In genomic region chr11:49429641-49430040, GRCm38 (mm10) we compare ENCODE assay signal across 27 mouse cellular contexts. TPM values are rescaled to one million over a fixed set of nuclear protein-coding genes. Genes with fewer than 3 reads are reported as not detected.
A peak's percentile ranks its signal among the peaks of the same experiment; 100 is the strongest.
DNase-seq lines count a peak whose midpoint lies in the region; ATAC-seq and TF ChIP-seq lines count a peak whose summit lies in the region.
"Had no signal": no experiment of that assay in that cellular context is flagged by ENCODE, and none has a peak within 500 bp of the region (broad histone marks: within the 10 kb centered on the region; RNA-seq: fewer than 3 reads in every experiment).

No protein-coding gene starts in this region.

- H3K4me2 ChIP-seq in liver, embryonic 12.5 days: no peak overlapping the region
- H3K4me2 ChIP-seq in kidney, embryonic 16.5 days (replicated peaks; ENCODE audit: low read depth, low read length): no peak overlapping the region
- H3K4me2 ChIP-seq: embryonic facial prominence, embryonic 12.5 days; hindbrain, embryonic 13.5 days; limb, embryonic 13.5 days had no signal

- no peaks in the 10 kb centered on the region for H3K4me1 ChIP-seq in liver, adult 2 months (ENCODE audit: control insufficient read depth, insufficient read depth, low read length)
- H3K4me1 ChIP-seq in liver, embryonic 12.5 days: no peaks in the 10 kb centered on the region
- H3K4me1 ChIP-seq in kidney, embryonic 16.5 days (ENCODE audit: insufficient read depth, low read length): no peaks in the 10 kb centered on the region
- no peaks in the 10 kb centered on the region for H3K4me1 ChIP-seq in thymus, adult 2 months (replicated peaks; ENCODE audit: control insufficient read depth, insufficient read depth, low read length)
- H3K4me1 ChIP-seq: embryonic facial prominence, embryonic 12.5 days; hindbrain, embryonic 13.5 days; limb, embryonic 13.5 days; megakaryocyte, embryonic 14.5 days had no signal

- no peak overlapping the region for H3K27ac ChIP-seq in liver, adult 2 months (replicated peaks; ENCODE audit: insufficient read depth, low read depth, low read length)
- no peak overlapping the region for H3K27ac ChIP-seq in liver, embryonic 12.5 days
- no peak overlapping the region for H3K27ac ChIP-seq in kidney, embryonic 16.5 days (ENCODE audit: low read length)
- H3K27ac ChIP-seq in thymus, adult 2 months (ENCODE audit: control insufficient read depth, insufficient read depth, low read length): no peak overlapping the region
- H3K27ac ChIP-seq: embryonic facial prominence, embryonic 12.5 days; hindbrain, embryonic 13.5 days; kidney, postnatal 0 days; limb, embryonic 13.5 days had no signal

- WGBS in liver, adult 2 months: 76% methylated on average over 2 of the region's 2 CpGs
- WGBS in liver, embryonic 12.5 days (ENCODE audit: insufficient replicate concordance): 49% methylated on average over 2 of the region's 2 CpGs
- WGBS in kidney, embryonic 16.5 days: 91% methylated on average over 2 of the region's 2 CpGs
- 93% methylated on average over 2 of the region's 2 CpGs for WGBS in thymus, adult 2 months

- no peaks in the 10 kb centered on the region for H3K9me3 ChIP-seq in liver, embryonic 12.5 days (replicated peaks)
- no peaks in the 10 kb centered on the region for H3K9me3 ChIP-seq in kidney, embryonic 16.5 days (ENCODE audit: low read length)
- H3K9me3 ChIP-seq: embryonic facial prominence, embryonic 12.5 days; hindbrain, embryonic 13.5 days; limb, embryonic 13.5 days had no signal

- ATAC-seq in liver, embryonic 12.5 days: no peak
- ATAC-seq in kidney, embryonic 16.5 days (ENCODE audit: low FRiP score, low TSS enrichment): no peak
- ATAC-seq: intestine, embryonic 16.5 days; midbrain, embryonic 16.5 days had no signal

- TF ChIP-seq POLR2A in liver, adult 2 months (IDR thresholded peaks at IDR 0.05; ENCODE audit: extremely low read depth, insufficient read depth, low read length): no peak
- TF ChIP-seq POLR2A in brain, embryonic 14.5 days (IDR thresholded peaks at IDR 0.05; ENCODE audit: borderline replicate concordance, extremely low read depth, insufficient read depth, insufficient read length, poor library complexity, severe bottlenecking): no peak
- TF ChIP-seq POLR2A in thymus, adult 2 months (IDR thresholded peaks at IDR 0.05; ENCODE audit: control insufficient read depth, extremely low read depth, insufficient read depth, low read length, poor library complexity): no peak

- peak; percentile 49 to 63 for DNase-seq in cerebellum, postnatal 10 days
- DNase-seq in cerebellum, adult 9-11 months: no peak
- DNase-seq in liver, adult 2 months (ENCODE audit: extremely low read depth, low read depth, low spot score): peak; percentile 9
- peak; percentile 23 for DNase-seq in brain, embryonic 14.5 days (ENCODE audit: low read depth)
- DNase-seq in layer of hippocampus, postnatal 14 days (ENCODE audit: low spot score in 2 of 2): peak; percentile 17 to 26
- no peak for DNase-seq in thymus, adult 2 months
- DNase-seq: cerebellum, adult 11-12 months; gastrocnemius, postnatal 25 days; lung, postnatal 10 days; right cerebral cortex, postnatal 14 days; thymus, postnatal 36 days had no signal

- no peaks in the 10 kb centered on the region for H3K27me3 ChIP-seq in liver, adult 2 months (ENCODE audit: control insufficient read depth, insufficient read depth, low read length)
- H3K27me3 ChIP-seq in liver, embryonic 12.5 days (replicated peaks): no peaks in the 10 kb centered on the region
- H3K27me3 ChIP-seq in kidney, embryonic 16.5 days (ENCODE audit: insufficient read depth, low read length): no peaks in the 10 kb centered on the region
- H3K27me3 ChIP-seq in thymus, adult 2 months (ENCODE audit: control insufficient read depth, insufficient read depth, low read length): no peaks in the 10 kb centered on the region
- H3K27me3 ChIP-seq: embryonic facial prominence, embryonic 12.5 days; hindbrain, embryonic 13.5 days; limb, embryonic 13.5 days had no signal

- no peaks in the 10 kb centered on the region for H3K79me2 ChIP-seq in liver, adult 2 months (ENCODE audit: control insufficient read depth, insufficient read depth, low read length)

- H3K36me3 ChIP-seq in liver, adult 2 months (ENCODE audit: control insufficient read depth, insufficient read depth, low read length): no peaks in the 10 kb centered on the region
- H3K36me3 ChIP-seq in liver, embryonic 12.5 days: no peaks in the 10 kb centered on the region
- H3K36me3 ChIP-seq in kidney, embryonic 16.5 days (ENCODE audit: insufficient read depth, low read length): no peaks in the 10 kb centered on the region
- no peaks in the 10 kb centered on the region for H3K36me3 ChIP-seq in thymus, adult 2 months (ENCODE audit: control insufficient read depth, insufficient read depth, low read length)
- H3K36me3 ChIP-seq: embryonic facial prominence, embryonic 12.5 days; hindbrain, embryonic 13.5 days; limb, embryonic 13.5 days had no signal

- TF ChIP-seq CTCF in liver, adult 2 months (IDR thresholded peaks at IDR 0.05; ENCODE audit: low read depth, low read length): no peak
- TF ChIP-seq CTCF in brain, embryonic 14.5 days (IDR thresholded peaks at IDR 0.05; ENCODE audit: borderline replicate concordance, extremely low read depth, insufficient read depth, insufficient read length): no peak
- TF ChIP-seq CTCF in thymus, adult 2 months (IDR thresholded peaks at IDR 0.05; ENCODE audit: borderline replicate concordance, control insufficient read depth, extremely low read depth, insufficient read depth, low read length, poor library complexity): no peak

- no peak overlapping the region for H3K9ac ChIP-seq in liver, adult 2 months (ENCODE audit: low read depth, low read length)
- H3K9ac ChIP-seq in liver, embryonic 12.5 days: no peak overlapping the region
- H3K9ac ChIP-seq in kidney, embryonic 16.5 days (replicated peaks; ENCODE audit: low read length): no peak overlapping the region
- H3K9ac ChIP-seq: embryonic facial prominence, embryonic 12.5 days; hindbrain, embryonic 13.5 days; limb, embryonic 13.5 days had no signal

- H3K4me3 ChIP-seq in liver, adult 2 months (ENCODE audit: insufficient read depth, low read depth, low read length): no peak overlapping the region
- no peak overlapping the region for H3K4me3 ChIP-seq in liver, embryonic 12.5 days
- H3K4me3 ChIP-seq in kidney, embryonic 16.5 days (ENCODE audit: low read length): no peak overlapping the region
- H3K4me3 ChIP-seq in thymus, adult 2 months (ENCODE audit: control insufficient read depth, insufficient read depth, low read length): no peak overlapping the region
- H3K4me3 ChIP-seq: embryonic facial prominence, embryonic 12.5 days; hindbrain, embryonic 13.5 days; limb, embryonic 13.5 days; megakaryocyte, embryonic 14.5 days had no signal

RNA-seq across cellular contexts. Expression of gene Olfr1389, which starts 6.8 kb away (rescaled TPM):
- total RNA-seq in liver, adult 2 months (2014; rRNA removed): not detected in 2 replicates
- not detected in 2 replicates for polyA plus RNA-seq in liver, adult 2 months (2012; rRNA removed)
- polyA plus RNA-seq in liver, embryonic 12.5 days (2016; fragmentation: Nextera tagmentation; extraction: Ambion mirVana): not detected in 2 replicates
- not detected in 2 replicates for polyA plus RNA-seq in brain, embryonic 14.5 days (2012; rRNA removed)
- not detected for total RNA-seq in layer of hippocampus, postnatal 14 days (2021)
- not detected in 2 replicates for polyA plus RNA-seq in kidney, embryonic 16.5 days (2015; fragmentation: Nextera tagmentation; extraction: Ambion mirVana)
- not detected in 2 replicates for polyA plus RNA-seq in thymus, adult 2 months (2012; rRNA removed)
- total RNA-seq: CH12.LX; common myeloid progenitor, adult 5-6 weeks; gastrocnemius, postnatal 25 days; heart, adult 8-10 months; left cerebral cortex, adult 8-10 months had no signal
- polyA plus RNA-seq: embryonic facial prominence, embryonic 12.5 days; heart, embryonic 16.5 days; hindbrain, embryonic 13.5 days; intestine, embryonic 16.5 days; kidney, postnatal 0 days; limb, embryonic 13.5 days; liver, embryonic 16.5 days; midbrain, embryonic 16.5 days had no signal

RNA-seq across cellular contexts. Expression of gene Olfr1388, which starts 6.8 kb away (rescaled TPM):
- 0.07 TPM in 1 of 2 replicates, not detected in the other for total RNA-seq in liver, adult 2 months (2014; rRNA removed)
- polyA plus RNA-seq in liver, adult 2 months (2012; rRNA removed): not detected in 2 replicates
- 0.07 and 0.11 TPM in 2 replicates for polyA plus RNA-seq in liver, embryonic 12.5 days (2016; fragmentation: Nextera tagmentation; extraction: Ambion mirVana)
- polyA plus RNA-seq in brain, embryonic 14.5 days (2012; rRNA removed): 0.16 and 0.25 TPM in 2 replicates
- under 1 TPM; 0.28 to 0.33 TPM for total RNA-seq in layer of hippocampus, postnatal 14 days (2021)
- polyA plus RNA-seq in kidney, embryonic 16.5 days (2015; fragmentation: Nextera tagmentation; extraction: Ambion mirVana): 0.05 TPM in 1 of 2 replicates, not detected in the other
- polyA plus RNA-seq in thymus, adult 2 months (2012; rRNA removed): 0.14 and 0.22 TPM in 2 replicates
- total RNA-seq: CH12.LX had no signal
- polyA plus RNA-seq: heart, embryonic 16.5 days; midbrain, embryonic 16.5 days; testis, adult 2 months had no signal

RNA-seq across cellular contexts. Expression of gene Olfr1387, which starts 25.5 kb away (rescaled TPM):
- not detected in 2 replicates for total RNA-seq in liver, adult 2 months (2014; rRNA removed)
- polyA plus RNA-seq in liver, adult 2 months (2012; rRNA removed): not detected in 2 replicates
- not detected in 2 replicates for polyA plus RNA-seq in liver, embryonic 12.5 days (2016; fragmentation: Nextera tagmentation; extraction: Ambion mirVana)
- polyA plus RNA-seq in brain, embryonic 14.5 days (2012; rRNA removed): not detected in 2 replicates
- not detected for total RNA-seq in layer of hippocampus, postnatal 14 days (2021)
- polyA plus RNA-seq in kidney, embryonic 16.5 days (2015; fragmentation: Nextera tagmentation; extraction: Ambion mirVana): not detected in 2 replicates
- not detected in 2 replicates for polyA plus RNA-seq in thymus, adult 2 months (2012; rRNA removed)
- total RNA-seq: CH12.LX; common myeloid progenitor, adult 5-6 weeks; gastrocnemius, postnatal 25 days; left cerebral cortex, adult 8-10 months had no signal
- polyA plus RNA-seq: embryonic facial prominence, embryonic 12.5 days; heart, embryonic 16.5 days; hindbrain, embryonic 13.5 days; intestine, embryonic 16.5 days; kidney, postnatal 0 days; limb, embryonic 13.5 days; liver, embryonic 16.5 days; midbrain, embryonic 16.5 days; testis, adult 2 months had no signal

RNA-seq across cellular contexts. Expression of gene Olfr1386, which starts 35.2 kb away (rescaled TPM):
- not detected in 2 replicates for total RNA-seq in liver, adult 2 months (2014; rRNA removed)
- polyA plus RNA-seq in liver, adult 2 months (2012; rRNA removed): not detected in 2 replicates
- not detected in 2 replicates for polyA plus RNA-seq in liver, embryonic 12.5 days (2016; fragmentation: Nextera tagmentation; extraction: Ambion mirVana)
- polyA plus RNA-seq in brain, embryonic 14.5 days (2012; rRNA removed): not detected in 2 replicates
- not detected for total RNA-seq in layer of hippocampus, postnatal 14 days (2021)
- polyA plus RNA-seq in kidney, embryonic 16.5 days (2015; fragmentation: Nextera tagmentation; extraction: Ambion mirVana): not detected in 2 replicates
- polyA plus RNA-seq in thymus, adult 2 months (2012; rRNA removed): not detected in 2 replicates
- total RNA-seq: CH12.LX; common myeloid progenitor, adult 5-6 weeks; gastrocnemius, postnatal 25 days; left cerebral cortex, adult 8-10 months had no signal
- polyA plus RNA-seq: embryonic facial prominence, embryonic 12.5 days; heart, embryonic 16.5 days; hindbrain, embryonic 13.5 days; intestine, embryonic 16.5 days; kidney, postnatal 0 days; limb, embryonic 13.5 days; liver, embryonic 16.5 days; midbrain, embryonic 16.5 days; testis, adult 2 months had no signal

RNA-seq across cellular contexts. Expression of gene Olfr1385, which starts 59.2 kb away (rescaled TPM):
- 0.07 TPM in 1 of 2 replicates, not detected in the other for total RNA-seq in liver, adult 2 months (2014; rRNA removed)
- polyA plus RNA-seq in liver, adult 2 months (2012; rRNA removed): not detected in 2 replicates
- not detected in 2 replicates for polyA plus RNA-seq in liver, embryonic 12.5 days (2016; fragmentation: Nextera tagmentation; extraction: Ambion mirVana)
- not detected in 2 replicates for polyA plus RNA-seq in brain, embryonic 14.5 days (2012; rRNA removed)
- under 1 TPM; 0.12 to 0.14 TPM for total RNA-seq in layer of hippocampus, postnatal 14 days (2021)
- not detected in 2 replicates for polyA plus RNA-seq in kidney, embryonic 16.5 days (2015; fragmentation: Nextera tagmentation; extraction: Ambion mirVana)
- not detected in 2 replicates for polyA plus RNA-seq in thymus, adult 2 months (2012; rRNA removed)
- total RNA-seq: CH12.LX; common myeloid progenitor, adult 5-6 weeks; gastrocnemius, postnatal 25 days; heart, adult 8-10 months had no signal
- polyA plus RNA-seq: embryonic facial prominence, embryonic 12.5 days; heart, embryonic 16.5 days; hindbrain, embryonic 13.5 days; intestine, embryonic 16.5 days; kidney, postnatal 0 days; liver, embryonic 16.5 days; midbrain, embryonic 16.5 days; testis, adult 2 months had no signal

Comparison
In these comparisons a context has a peak if more than half of its experiments do, and no peak if none do; other contexts are left out.
1. DNase-seq: peak in cerebellum, postnatal 10 days (2 of 2), liver, adult 2 months (single experiment), brain, embryonic 14.5 days (single experiment) and layer of hippocampus, postnatal 14 days (2 of 2); none in cerebellum, adult 9-11 months (single experiment) and thymus, adult 2 months (single experiment).